11 mouse cellular contexts compared by ENCODE assay signal in the genomic region with DNA sequence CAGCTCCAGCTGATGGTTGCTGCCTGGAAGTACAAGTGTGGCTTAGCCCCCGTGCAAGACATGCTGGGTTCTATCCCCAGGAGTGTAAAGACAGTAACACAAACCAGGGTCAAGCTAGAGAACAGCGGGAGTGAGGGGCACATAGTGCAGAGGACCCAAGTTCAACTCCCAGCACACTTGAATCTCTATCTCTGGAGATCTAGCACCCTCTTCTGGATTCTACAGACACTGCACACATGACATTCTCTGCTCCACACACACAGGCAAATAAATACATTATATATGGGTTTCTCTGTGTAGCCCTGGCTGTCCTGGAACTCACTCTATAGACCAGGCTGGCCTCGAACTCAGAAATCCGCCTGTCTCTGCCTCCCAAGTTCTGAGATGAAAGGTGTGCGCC. TPM values are rescaled to one million over a fixed set of nuclear protein-coding genes. Genes with fewer than 3 reads are reported as not detected.
A peak's percentile ranks its signal among the peaks of the same experiment; 100 is the strongest.
DNase-seq lines count a peak whose midpoint lies in the region; ATAC-seq and TF ChIP-seq lines count a peak whose summit lies in the region.
"Had no signal": no experiment of that assay in that cellular context is flagged by ENCODE, and none has a peak within 500 bp of the region (broad histone marks: within the 10 kb centered on the region; RNA-seq: fewer than 3 reads in every experiment).

No protein-coding gene starts in this region.

- TF ChIP-seq EP300 in heart, adult 2 months (IDR thresholded peaks at IDR 0.05; ENCODE audit: insufficient read depth, low read depth, low read length) = no peak

- peaks cover 8% of the 10 kb centered on the region for H3K4me1 ChIP-seq in heart, adult 2 months (ENCODE audit: control insufficient read depth, insufficient read depth, low read length)
- H3K4me1 ChIP-seq in thymus, adult 2 months (replicated peaks; ENCODE audit: control insufficient read depth, insufficient read depth, low read length) = peaks cover 15% of the 10 kb centered on the region
- no peaks in the 10 kb centered on the region; the same call in 1 of the 2 replicates for H3K4me1 ChIP-seq in bone marrow, adult 2 months (ENCODE audit: control insufficient read depth, insufficient read depth, low read length)
- no peaks in the 10 kb centered on the region for H3K4me1 ChIP-seq in forebrain, embryonic 14.5 days (ENCODE audit: control insufficient read depth, insufficient read depth, low read length)

- 89% methylated on average over 5 of the region's 5 CpGs for WGBS in heart, adult 2 months
- WGBS in thymus, adult 2 months = 95% methylated on average over 5 of the region's 5 CpGs
- WGBS in bone marrow, adult 2 months = 92% methylated on average over 5 of the region's 5 CpGs
- WGBS in forebrain, embryonic 14.5 days = 93% methylated on average over 5 of the region's 5 CpGs

- H3K36me3 ChIP-seq in heart, adult 2 months (ENCODE audit: control insufficient read depth, insufficient read depth, low read length) = peaks cover 8% of the 10 kb centered on the region; the same call in 1 of the 2 replicates
- H3K36me3 ChIP-seq in thymus, adult 2 months (ENCODE audit: control insufficient read depth, insufficient read depth, low read length) = peaks cover 80% of the 10 kb centered on the region
- H3K36me3 ChIP-seq in splenic B cell, adult 2 months (ENCODE audit: control insufficient read depth, insufficient read depth, low read length, poor library complexity, severe bottlenecking) = peaks cover 22% of the 10 kb centered on the region
- peaks cover 99% of the 10 kb centered on the region for H3K36me3 ChIP-seq in forebrain, embryonic 14.5 days (ENCODE audit: control insufficient read depth, insufficient read depth, low read length)

- no peak overlapping the region for H3K4me2 ChIP-seq in forebrain, embryonic 14.5 days (ENCODE audit: low read length)

- no peak overlapping the region for H3K4me3 ChIP-seq in heart, adult 2 months
- no peak overlapping the region for H3K4me3 ChIP-seq in thymus, adult 2 months (ENCODE audit: control insufficient read depth, insufficient read depth, low read length)
- no peak overlapping the region for H3K4me3 ChIP-seq in bone marrow, adult 2 months (replicated peaks; ENCODE audit: control insufficient read depth, low read depth, low read length)
- H3K4me3 ChIP-seq in forebrain, embryonic 14.5 days (ENCODE audit: low read depth, low read length) = no peak overlapping the region
- H3K4me3 ChIP-seq: heart, embryonic 10.5 days had no signal

- H3K9me3 ChIP-seq in forebrain, embryonic 14.5 days (replicated peaks; ENCODE audit: control insufficient read depth, low read length) = no peaks in the 10 kb centered on the region
- H3K9me3 ChIP-seq: heart, embryonic 10.5 days had no signal

- no peak overlapping the region for H3K27ac ChIP-seq in heart, adult 2 months
- H3K27ac ChIP-seq in thymus, adult 2 months (ENCODE audit: control insufficient read depth, insufficient read depth, low read length) = no peak overlapping the region
- H3K27ac ChIP-seq in bone marrow, adult 2 months (ENCODE audit: control insufficient read depth, insufficient read depth, low read depth, low read length, poor library complexity) = no peak overlapping the region
- no peak overlapping the region for H3K27ac ChIP-seq in forebrain, embryonic 14.5 days (ENCODE audit: low read depth, low read length)
- H3K27ac ChIP-seq: heart, embryonic 10.5 days had no signal

- no peak for TF ChIP-seq POLR2A in heart, adult 2 months (IDR thresholded peaks at IDR 0.05; ENCODE audit: insufficient read depth, low read depth, low read length)
- no peak for TF ChIP-seq POLR2A in thymus, adult 2 months (IDR thresholded peaks at IDR 0.05; ENCODE audit: control insufficient read depth, extremely low read depth, insufficient read depth, low read length, poor library complexity)
- no peak for TF ChIP-seq POLR2A in bone marrow, adult 2 months (IDR thresholded peaks at IDR 0.05; ENCODE audit: borderline replicate concordance, control insufficient read depth, low read depth, low read length)

- no peak for ATAC-seq in forebrain, embryonic 14.5 days
- ATAC-seq: Patski had no signal

- intact Hi-C loops in heart, adult 2 months (cut with DNase I) = no loop called here
- intact Hi-C loops in heart, postnatal 25 days (cut with DNase I) = no loop called here

- H3K79me2 ChIP-seq in heart, adult 2 months (replicated peaks; ENCODE audit: control insufficient read depth, insufficient read depth, low read length) = no peaks in the 10 kb centered on the region; the same call in 1 of the 2 replicates

- TF ChIP-seq CTCF in heart, adult 2 months (IDR thresholded peaks at IDR 0.05) = peak; percentile 63
- TF ChIP-seq CTCF in thymus, adult 2 months (IDR thresholded peaks at IDR 0.05; ENCODE audit: borderline replicate concordance, control insufficient read depth, extremely low read depth, insufficient read depth, low read length, poor library complexity) = no peak
- peak; percentile 11; the same call in 1 of the 2 replicates for TF ChIP-seq CTCF in bone marrow, adult 2 months (IDR thresholded peaks at IDR 0.05; ENCODE audit: control insufficient read depth, insufficient read depth, low read length)

- DNase-seq in heart, adult 2 months = no peak
- DNase-seq in heart, postnatal 25 days (ENCODE audit: low spot score) = no peak
- peak; percentile 37 for DNase-seq in thymus, adult 2 months
- no peak for DNase-seq in thymus, adult 18-20 months
- DNase-seq in splenic B cell, adult 2 months (ENCODE audit: low read depth, low spot score) = peak; percentile 64
- no peak for DNase-seq in forebrain, embryonic 14.5 days (ENCODE audit: low spot score)
- DNase-seq in c-Kit-positive CD71-positive TER-119-positive erythroid progenitor cells, embryonic 14.5 days (ENCODE audit: low spot score) = no peak
- DNase-seq: cerebellum, adult 8-10 months had no signal

- no peak overlapping the region for H3K9ac ChIP-seq in heart, adult 2 months (ENCODE audit: low read depth, low read length)
- no peak overlapping the region for H3K9ac ChIP-seq in forebrain, embryonic 14.5 days (ENCODE audit: low read length)

- H3K27me3 ChIP-seq in heart, adult 2 months (ENCODE audit: control insufficient read depth, insufficient read depth, low read length) = no peaks in the 10 kb centered on the region
- no peaks in the 10 kb centered on the region for H3K27me3 ChIP-seq in thymus, adult 2 months (ENCODE audit: control insufficient read depth, insufficient read depth, low read length)
- H3K27me3 ChIP-seq in splenic B cell, adult 2 months (ENCODE audit: control insufficient read depth, insufficient read depth, low read length, poor library complexity, severe bottlenecking) = no peaks in the 10 kb centered on the region
- no peaks in the 10 kb centered on the region for H3K27me3 ChIP-seq in forebrain, embryonic 14.5 days (replicated peaks; ENCODE audit: control insufficient read depth, insufficient read depth, low read length)
- H3K27me3 ChIP-seq: Patski had no signal

RNA-seq across cellular contexts. Expression of a gene that starts 20.3 kb away (rescaled TPM):
- 10 to 100 TPM; 15.4 to 15.6 TPM for total RNA-seq in heart, adult 2 months (2021)
- polyA plus RNA-seq in heart, adult 2 months (2012; rRNA removed) = 15.5 and 19.7 TPM in 2 replicates
- 10 to 100 TPM; 15.1 to 17.8 TPM for total RNA-seq in heart, postnatal 25 days (2021)
- 60.6 and 65.2 TPM in 2 replicates for polyA plus RNA-seq in thymus, adult 2 months (2012; rRNA removed)
- polyA plus RNA-seq in bone marrow, adult 2 months (2011; ENCODE audit: insufficient read depth, insufficient read length, low replicate concordance, missing spikeins) = 4.9 and 9.1 TPM in 2 replicates
- polyA plus RNA-seq in forebrain, embryonic 14.5 days (2014; fragmentation: Nextera tagmentation; extraction: Ambion mirVana) = 22.1 and 32.1 TPM in 2 replicates

RNA-seq across cellular contexts. Expression of a gene that starts 20.5 kb away (rescaled TPM):
- total RNA-seq in heart, adult 2 months (2021) = 10 to 100 TPM; 60.4 to 76.7 TPM
- polyA plus RNA-seq in heart, adult 2 months (2012; rRNA removed) = 96.3 and 128 TPM in 2 replicates
- 10 to 100 TPM; 57.2 to 61.3 TPM for total RNA-seq in heart, postnatal 25 days (2021)
- polyA plus RNA-seq in thymus, adult 2 months (2012; rRNA removed) = 189 and 234 TPM in 2 replicates
- polyA plus RNA-seq in bone marrow, adult 2 months (2011; ENCODE audit: insufficient read depth, insufficient read length, low replicate concordance, missing spikeins) = 22.4 and 33.5 TPM in 2 replicates
- polyA plus RNA-seq in forebrain, embryonic 14.5 days (2014; fragmentation: Nextera tagmentation; extraction: Ambion mirVana) = 150 and 151 TPM in 2 replicates

RNA-seq across cellular contexts. Expression of a gene that starts 25.0 kb away (rescaled TPM):
- total RNA-seq in heart, adult 2 months (2021) = 1 to 10 TPM; 1.6 to 2.0 TPM
- polyA plus RNA-seq in heart, adult 2 months (2012; rRNA removed) = 6.5 and 10.5 TPM in 2 replicates
- 1 to 10 TPM; 2.0 to 2.8 TPM for total RNA-seq in heart, postnatal 25 days (2021)
- polyA plus RNA-seq in thymus, adult 2 months (2012; rRNA removed) = 10.6 and 10.7 TPM in 2 replicates
- polyA plus RNA-seq in bone marrow, adult 2 months (2011; ENCODE audit: insufficient read depth, insufficient read length, low replicate concordance, missing spikeins) = 1.9 TPM in 1 of 2 replicates, not detected in the other
- polyA plus RNA-seq in forebrain, embryonic 14.5 days (2014; fragmentation: Nextera tagmentation; extraction: Ambion mirVana) = 3.0 and 5.0 TPM in 2 replicates

Comparison
In these comparisons a context has a peak if more than half of its experiments do, and no peak if none do; other contexts are left out.
1. DNase-seq: peak in thymus, adult 2 months (single experiment) and splenic B cell, adult 2 months (single experiment); none in heart, adult 2 months (0 of 2), heart, postnatal 25 days (single experiment), thymus, adult 18-20 months (0 of 2), forebrain, embryonic 14.5 days (single experiment) and c-Kit-positive CD71-positive TER-119-positive erythroid progenitor cells, embryonic 14.5 days (single experiment).